Mouse (Mus musculus) lung, postnatal 0 days (tissue): ENCODE data around the gene Ifih1.

Experiments used
- CTCF ChIP-seq: IDR thresholded peaks from 2 replicates; pipeline ENCODE4 v1.5.1; 2016; ENCODE audit warnings: antibody characterized with exemption, mild to moderate bottlenecking
- EP300 ChIP-seq: IDR thresholded peaks from 2 replicates; pipeline ENCODE4 v1.6.1; 2016; ENCODE audit warnings: antibody characterized with exemption, mild to moderate bottlenecking, control low read depth

DNA sequence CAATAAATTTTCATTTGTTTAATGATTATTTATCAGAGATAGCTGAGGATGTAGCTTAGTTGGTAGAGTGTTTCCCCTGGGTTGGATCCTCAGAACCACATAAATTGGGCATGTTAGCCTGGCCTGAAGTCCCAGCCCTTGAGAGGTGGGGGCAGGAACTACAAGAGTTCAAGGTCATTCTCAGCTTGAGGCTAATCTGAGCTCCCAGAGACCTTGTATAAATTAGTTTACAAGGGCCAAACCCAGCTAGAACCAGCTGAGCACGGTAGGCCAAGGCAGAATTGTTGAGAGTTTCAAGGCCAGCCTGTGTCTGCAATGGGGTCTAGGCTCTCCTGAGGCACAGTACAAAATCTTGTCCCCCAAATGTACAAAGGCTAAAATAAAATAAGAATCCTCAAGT lies 19.5 kb upstream of the Ifih1 start:
- no peak for TF ChIP-seq CTCF
- no peak for TF ChIP-seq EP300
